ENCODE assay signal across 24 mouse cellular contexts in genomic region chr6:93305176-93305575, GRCm38 (mm10).
DNase-seq lines count a peak whose midpoint lies in the region; TF ChIP-seq lines count a peak whose summit lies in the region.
"Had no signal": no experiment of that assay in that cellular context is flagged by ENCODE, and none has a peak within 500 bp of the region (broad histone marks: within the 10 kb centered on the region; RNA-seq: fewer than 3 reads in every experiment).

No protein-coding gene starts in this region.

- H3K79me2 ChIP-seq in heart, adult 2 months (replicated peaks; ENCODE audit: control insufficient read depth, insufficient read depth, low read length): no peaks in the 10 kb centered on the region

- peaks cover 1% of the 10 kb centered on the region for H3K4me1 ChIP-seq in heart, adult 2 months (ENCODE audit: control insufficient read depth, insufficient read depth, low read length)
- H3K4me1 ChIP-seq: embryonic facial prominence, embryonic 12.5 days; embryonic facial prominence, embryonic 15.5 days; heart, embryonic 10.5 days; heart, embryonic 13.5 days had no signal

- TF ChIP-seq EP300 in heart, adult 2 months (IDR thresholded peaks at IDR 0.05; ENCODE audit: insufficient read depth, low read depth, low read length): no peak

- no peak overlapping the region for H3K4me3 ChIP-seq in heart, adult 2 months
- H3K4me3 ChIP-seq: embryonic facial prominence, embryonic 12.5 days; embryonic facial prominence, embryonic 15.5 days; gastrocnemius, adult 2 months; heart, embryonic 10.5 days; heart, embryonic 13.5 days had no signal

- DNase-seq in heart, adult 11 months: peak; percentile 84
- no peak for DNase-seq in heart, adult 2 months
- DNase-seq in kidney, postnatal 14 days: peak; percentile 5
- DNase-seq in kidney, postnatal 10 days: no peak
- DNase-seq in ZHBTc4 (ENCODE audit: low read depth, low spot score): peak; percentile 47
- DNase-seq in right cerebral cortex, postnatal 10 days (ENCODE audit: low spot score in 2 of 2): no peak
- DNase-seq in MN1 (ENCODE audit: low spot score): no peak
- DNase-seq: adrenal gland, adult 8-10 months; adrenal gland, postnatal 25 days; cerebellum, adult 18-20 months; cerebellum, adult 9-11 months; cerebellum, postnatal 25 days; forebrain, postnatal 0 days; gastrocnemius, adult 2 months; gastrocnemius, postnatal 14 days; heart, adult 18-20 months; heart, postnatal 14 days; heart, postnatal 4 days had no signal

- intact Hi-C loops in heart, adult 2 months (cut with DNase I): no loop called here

- no peak overlapping the region for H3K27ac ChIP-seq in heart, adult 2 months
- H3K27ac ChIP-seq: embryonic facial prominence, embryonic 12.5 days; embryonic facial prominence, embryonic 15.5 days; gastrocnemius, adult 2 months; heart, embryonic 10.5 days; heart, embryonic 13.5 days; hindbrain, embryonic 14.5 days; hindbrain, postnatal 0 days had no signal

- 46% methylated on average over 2 of the region's 2 CpGs for WGBS in heart, adult 2 months

- no peaks in the 10 kb centered on the region for H3K36me3 ChIP-seq in heart, adult 2 months (ENCODE audit: control insufficient read depth, insufficient read depth, low read length)
- H3K36me3 ChIP-seq: embryonic facial prominence, embryonic 12.5 days; embryonic facial prominence, embryonic 15.5 days; heart, embryonic 10.5 days; heart, embryonic 13.5 days had no signal

- no peak overlapping the region for H3K9ac ChIP-seq in heart, adult 2 months (ENCODE audit: low read depth, low read length)
- H3K9ac ChIP-seq: embryonic facial prominence, embryonic 12.5 days; embryonic facial prominence, embryonic 15.5 days; forebrain, postnatal 0 days; heart, embryonic 13.5 days; hindbrain, embryonic 14.5 days had no signal

- no peak for TF ChIP-seq POLR2A in heart, adult 2 months (IDR thresholded peaks at IDR 0.05; ENCODE audit: insufficient read depth, low read depth, low read length)

- H3K27me3 ChIP-seq in heart, adult 2 months (ENCODE audit: control insufficient read depth, insufficient read depth, low read length): no peaks in the 10 kb centered on the region
- H3K27me3 ChIP-seq: embryonic facial prominence, embryonic 12.5 days; embryonic facial prominence, embryonic 15.5 days; heart, embryonic 13.5 days had no signal

- no peak for TF ChIP-seq CTCF in heart, adult 2 months (IDR thresholded peaks at IDR 0.05)

Comparison
In these comparisons a context has a peak if more than half of its experiments do, and no peak if none do; other contexts are left out.
1. DNase-seq: peak in heart, adult 11 months (single experiment), kidney, postnatal 14 days (single experiment) and ZHBTc4 (single experiment); none in heart, adult 2 months (0 of 2), kidney, postnatal 10 days (single experiment), right cerebral cortex, postnatal 10 days (0 of 2) and MN1 (single experiment).